Mouse (Mus musculus): ENCODE data around the gene Tesk1. TPM values are rescaled to one million over a fixed set of nuclear protein-coding genes. Genes with fewer than 3 reads are reported as not detected.

The Tesk1 gene
- polyA plus RNA-seq, 1 experiment from 2014 or later, result 1.0 TPM

- Histone ChIP-seq H3K9ac (no peak overlapping the region), H3K4me1 (replicated peaks) (no peaks in the 10 kb centered on the region; the same call in 1 of the 2 replicates), H3K4me3 (replicated peaks) (no peak overlapping the region), H3K9me3 (replicated peaks) (no peaks in the 10 kb centered on the region), H3K36me3 (replicated peaks) (no peaks in the 10 kb centered on the region), H3K27ac (replicated peaks) (no peak overlapping the region), H3K27me3 (peaks cover 57% of the 10 kb centered on the region), H3K4me2 (no peak overlapping the region)
- WGBS (ENCODE audit: insufficient replicate concordance), result 9% methylated on average over 4 of the region's 4 CpGs
- no peak for ATAC-seq (ENCODE audit: insufficient read depth)
Measured at GRCm38 (mm10) chr4:43456470-43456869, 14.7 kb downstream of the Tesk1 start.

- no peak overlapping the region for H3K4me2 ChIP-seq
- 26% methylated on average over 8 of the region's 8 CpGs for WGBS (ENCODE audit: insufficient replicate concordance)
- ATAC-seq (ENCODE audit: insufficient read depth), result no peak
- no peaks in the 10 kb centered on the region for H3K9me3 ChIP-seq (replicated peaks)
- no peaks in the 10 kb centered on the region; the same call in 1 of the 2 replicates for H3K4me1 ChIP-seq (replicated peaks)
- H3K36me3 ChIP-seq (replicated peaks), result no peaks in the 10 kb centered on the region
- H3K4me3 ChIP-seq (replicated peaks), result no peak overlapping the region
- H3K9ac ChIP-seq, result no peak overlapping the region
- H3K27ac ChIP-seq (replicated peaks), result no peak overlapping the region
- peaks cover 50% of the 10 kb centered on the region for H3K27me3 ChIP-seq
Measured at GRCm38 (mm10) chr4:43457124-43457523, 15.4 kb downstream of the Tesk1 start.

GRCm38 (mm10) chr4:43463102-43463501, 21.4 kb downstream of the Tesk1 start:
- H3K4me1 ChIP-seq (replicated peaks), result no peaks in the 10 kb centered on the region
- 0 out of 2 replicates have a peak, but pooled peaks cover 6% of the 10 kb centered on the region for H3K27me3 ChIP-seq
- H3K4me3 ChIP-seq (replicated peaks), result no peak overlapping the region
- WGBS (ENCODE audit: insufficient replicate concordance), result 47% methylated on average over 5 of the region's 5 CpGs
- no peak overlapping the region for H3K9ac ChIP-seq
- no peak for ATAC-seq (ENCODE audit: insufficient read depth)
- no peak overlapping the region for H3K4me2 ChIP-seq
- no peaks in the 10 kb centered on the region for H3K9me3 ChIP-seq (replicated peaks)
- H3K36me3 ChIP-seq (replicated peaks), result no peaks in the 10 kb centered on the region
- no peak overlapping the region for H3K27ac ChIP-seq (replicated peaks)

GRCm38 (mm10) chr4:43465935-43466334, 24.2 kb downstream of the Tesk1 start:
- Histone ChIP-seq H3K4me3 (replicated peaks) (no peak overlapping the region), H3K9me3 (replicated peaks) (no peaks in the 10 kb centered on the region), H3K9ac (no peak overlapping the region), H3K4me2 (no peak overlapping the region), H3K27me3 (0 out of 2 replicates have a peak, but pooled peaks cover 4% of the 10 kb centered on the region), H3K36me3 (replicated peaks) (no peaks in the 10 kb centered on the region), H3K4me1 (replicated peaks) (no peaks in the 10 kb centered on the region), H3K27ac (replicated peaks) (no peak overlapping the region)
- 43% methylated on average over 6 of the region's 6 CpGs for WGBS (ENCODE audit: insufficient replicate concordance)
- ATAC-seq (ENCODE audit: insufficient read depth), result no peak

- Histone ChIP-seq H3K27me3 (no peaks in the 10 kb centered on the region), H3K4me3 (replicated peaks) (no peak overlapping the region), H3K36me3 (replicated peaks) (no peaks in the 10 kb centered on the region), H3K4me2 (no peak overlapping the region), H3K9ac (no peak overlapping the region), H3K9me3 (replicated peaks) (no peaks in the 10 kb centered on the region), H3K4me1 (replicated peaks) (no peaks in the 10 kb centered on the region), H3K27ac (replicated peaks) (no peak overlapping the region)
- ATAC-seq (ENCODE audit: insufficient read depth), result no peak
- 71% methylated on average over 7 of the region's 7 CpGs for WGBS (ENCODE audit: insufficient replicate concordance)
Measured at GRCm38 (mm10) chr4:43466872-43467271, 25.1 kb downstream of the Tesk1 start.

GRCm38 (mm10) chr4:43470301-43470700, 28.6 kb downstream of the Tesk1 start:
- H3K36me3 ChIP-seq (replicated peaks), result no peaks in the 10 kb centered on the region
- H3K27me3 ChIP-seq, result no peaks in the 10 kb centered on the region; the same call in 1 of the 2 replicates
- H3K27ac ChIP-seq (replicated peaks), result no peak overlapping the region
- 77% methylated on average over 10 of the region's 10 CpGs for WGBS (ENCODE audit: insufficient replicate concordance)
- H3K4me3 ChIP-seq (replicated peaks), result no peak overlapping the region
- no peaks in the 10 kb centered on the region for H3K9me3 ChIP-seq (replicated peaks)
- ATAC-seq (ENCODE audit: insufficient read depth), result no peak
- H3K4me2 ChIP-seq, result no peak overlapping the region
- H3K9ac ChIP-seq, result no peak overlapping the region
- no peaks in the 10 kb centered on the region for H3K4me1 ChIP-seq (replicated peaks)

- WGBS (ENCODE audit: insufficient replicate concordance), result 40% methylated on average over 1 of the region's 1 CpGs
- Histone ChIP-seq H3K27ac (replicated peaks) (no peak overlapping the region), H3K27me3 (no peaks in the 10 kb centered on the region; the same call in 1 of the 2 replicates), H3K9me3 (replicated peaks) (no peaks in the 10 kb centered on the region), H3K36me3 (replicated peaks) (no peaks in the 10 kb centered on the region), H3K9ac (no peak overlapping the region), H3K4me2 (no peak overlapping the region), H3K4me3 (replicated peaks) (no peak overlapping the region), H3K4me1 (replicated peaks) (peaks cover 7% of the 10 kb centered on the region)
- no peak for ATAC-seq (ENCODE audit: insufficient read depth)
Measured at GRCm38 (mm10) chr4:43473636-43474035, 31.9 kb downstream of the Tesk1 start.

- H3K27me3 ChIP-seq, result no peaks in the 10 kb centered on the region; the same call in 1 of the 2 replicates
- H3K27ac ChIP-seq (replicated peaks), result no peak overlapping the region
- WGBS (ENCODE audit: insufficient replicate concordance), result 67% methylated on average over 6 of the region's 6 CpGs
- H3K9ac ChIP-seq, result no peak overlapping the region
- no peak overlapping the region for H3K4me3 ChIP-seq (replicated peaks)
- peaks cover 14% of the 10 kb centered on the region for H3K4me1 ChIP-seq (replicated peaks)
- no peak overlapping the region for H3K4me2 ChIP-seq
- H3K9me3 ChIP-seq (replicated peaks), result no peaks in the 10 kb centered on the region
- no peaks in the 10 kb centered on the region for H3K36me3 ChIP-seq (replicated peaks)
- no peak for ATAC-seq (ENCODE audit: insufficient read depth)
Measured at GRCm38 (mm10) chr4:43476604-43477003, 34.9 kb downstream of the Tesk1 start.

GRCm38 (mm10) chr4:43477857-43478533, 36.3 kb downstream of the Tesk1 start:
- Histone ChIP-seq H3K4me3 (replicated peaks) (peak overlapping the region; percentile 57), H3K9me3 (replicated peaks) (no peaks in the 10 kb centered on the region), H3K9ac (peak overlapping the region; percentile 57), H3K36me3 (replicated peaks) (no peaks in the 10 kb centered on the region), H3K4me1 (replicated peaks) (peaks cover 14% of the 10 kb centered on the region), H3K4me2 (peak overlapping the region; percentile 72), H3K27ac (replicated peaks) (peak overlapping the region; percentile 57; the same call in 1 of the 2 replicates), H3K27me3 (peaks cover 4% of the 10 kb centered on the region; the same call in 1 of the 2 replicates)
- peak; percentile 86 for ATAC-seq (ENCODE audit: insufficient read depth)
- 9% methylated on average over 11 of the region's 11 CpGs for WGBS (ENCODE audit: insufficient replicate concordance)

- Histone ChIP-seq H3K4me2 (peak overlapping the region; percentile 72), H3K9ac (peak overlapping the region; percentile 57), H3K27me3 (peaks cover 8% of the 10 kb centered on the region; the same call in 1 of the 2 replicates), H3K9me3 (replicated peaks) (no peaks in the 10 kb centered on the region), H3K4me1 (replicated peaks) (peaks cover 14% of the 10 kb centered on the region), H3K36me3 (replicated peaks) (no peaks in the 10 kb centered on the region), H3K27ac (replicated peaks) (peak overlapping the region; percentile 57; the same call in 1 of the 2 replicates), H3K4me3 (replicated peaks) (peak overlapping the region; percentile 57)
- 26% methylated on average over 8 of the region's 8 CpGs for WGBS (ENCODE audit: insufficient replicate concordance)
- no peak; the same call in 1 of the 2 replicates for ATAC-seq (ENCODE audit: insufficient read depth)
Measured at GRCm38 (mm10) chr4:43478534-43478858, 36.8 kb downstream of the Tesk1 start.

GRCm38 (mm10) chr4:43478906-43479832, 37.4 kb downstream of the Tesk1 start:
- Histone ChIP-seq H3K36me3 (replicated peaks) (no peaks in the 10 kb centered on the region), H3K4me1 (replicated peaks) (peaks cover 14% of the 10 kb centered on the region), H3K4me2 (peak overlapping the region; percentile 72), H3K9ac (no peak overlapping the region), H3K9me3 (replicated peaks) (no peaks in the 10 kb centered on the region), H3K27ac (replicated peaks) (no peak overlapping the region), H3K4me3 (replicated peaks) (peak overlapping the region; percentile 57; the same call in 1 of the 2 replicates), H3K27me3 (peaks cover 8% of the 10 kb centered on the region; the same call in 1 of the 2 replicates)
- no peak for ATAC-seq (ENCODE audit: insufficient read depth)
- WGBS (ENCODE audit: insufficient replicate concordance), result 39% methylated on average over 24 of the region's 24 CpGs
